Mouse (Mus musculus) forebrain, embryonic 16.5 days (tissue): ENCODE data around the gene Fthl17c. TPM values are rescaled to one million over a fixed set of nuclear protein-coding genes. Genes with fewer than 3 reads are reported as not detected.
"Not testable (repeated sequence)": the region's sequence is repeated elsewhere in the genome, so short reads cannot be mapped to it uniquely, and the experiment has no call there.

Experiments
- ATAC-seq: fragments of 200-750 bp; cut with Nextera tagmentation; 2 replicates; pipeline ENCODE4 v1.8.0; 2017; ENCODE audit warnings: mild to moderate bottlenecking, moderate library complexity
- H3K27ac ChIP-seq: fragments of 300-500 bp; sonication (generic); 2 replicates; pipeline ENCODE4 v1.5.1; 2014; ENCODE audit warnings: low read length, control low read depth
- H3K27me3 ChIP-seq: fragments of 300-500 bp; sonication (generic); replicated peaks from 2 replicates; pipeline ENCODE4 v1.6.1; 2014; ENCODE audit warnings: low read length; ENCODE audit not compliant: control insufficient read depth, insufficient read depth
- H3K36me3 ChIP-seq: fragments of 300-500 bp; sonication (generic); 2 replicates; pipeline ENCODE4 v1.6.1; 2014; ENCODE audit not compliant: control insufficient read depth, insufficient read depth
- H3K4me1 ChIP-seq: fragments of 300-500 bp; sonication (generic); replicated peaks from 2 replicates; pipeline ENCODE4 v1.6.1; 2014; ENCODE audit warnings: low read length; ENCODE audit not compliant: control insufficient read depth, insufficient read depth
- H3K4me2 ChIP-seq: fragments of 300-500 bp; sonication (generic); 2 replicates; pipeline ENCODE4 v1.6.1; 2014; ENCODE audit warnings: mild to moderate bottlenecking, low read length, control low read depth
- H3K4me3 ChIP-seq: fragments of 300-500 bp; sonication (generic); replicated peaks from 2 replicates; pipeline ENCODE4 v1.5.1; 2014; ENCODE audit warnings: mild to moderate bottlenecking, low read length, control low read depth
- H3K9ac ChIP-seq: fragments of 300-500 bp; sonication (generic); replicated peaks from 2 replicates; pipeline ENCODE4 v1.6.1; 2014; ENCODE audit warnings: low read depth, low read length, control low read depth
- H3K9me3 ChIP-seq: fragments of 300-500 bp; sonication (generic); 2 replicates; pipeline ENCODE4 v1.6.1; 2016; ENCODE audit warnings: low read length; ENCODE audit not compliant: control insufficient read depth
- WGBS: fragments of 180-500 bp; shearing (Covaris S2); extraction: QIAGEN DNeasy Blood & Tissue Kit; methylation state at CpG from one replicate; pipeline ENCODE4 v1.1.7; 2014; 5-methylcytosine and 5-hydroxymethylcytosine counted together
- polyA plus RNA-seq: library from polyadenylated mRNA; unstranded; fragments of >200 nt; fragmentation: Nextera tagmentation; extraction: Ambion mirVana; gene quantifications from 2 replicates; pipeline ENCODE4 v1.2.1, GENCODE M21; 2015

The Fthl17c gene
- polyA plus RNA-seq = not detected in 2 replicates

DNA sequence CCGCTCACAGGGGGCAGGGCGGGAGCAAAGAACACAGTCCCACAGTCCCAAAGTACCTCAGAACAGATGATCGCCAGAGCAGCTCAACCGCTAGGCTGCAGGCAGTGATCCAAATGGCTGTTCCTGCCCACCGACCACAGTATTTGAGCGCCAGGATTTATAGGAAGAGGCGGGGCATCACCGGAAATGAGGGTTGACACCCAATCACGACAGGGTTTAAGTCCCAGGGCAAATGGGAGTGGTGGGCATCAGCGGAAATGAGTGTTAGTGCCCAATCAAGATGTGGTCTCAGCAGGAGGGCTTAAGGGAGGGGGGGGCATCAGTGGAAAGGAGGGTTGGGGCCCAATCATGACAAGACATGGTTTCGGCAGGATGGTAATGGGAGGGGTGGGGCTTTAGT lies at the start of gene Fthl17c:
Gene Fthl17c, minus strand, starts transcription at position 101 of the 400 bp plus-strand sequence.
- H3K4me1 ChIP-seq, H3K27ac ChIP-seq, H3K9ac ChIP-seq, ATAC-seq, H3K36me3 ChIP-seq, H3K27me3 ChIP-seq, H3K4me3 ChIP-seq, H3K9me3 ChIP-seq, H3K4me2 ChIP-seq: not testable (repeated sequence)
- no CpG with 5 or more reads among the region's 11 CpGs for WGBS

- ATAC-seq = no peak
- no peaks in the 10 kb centered on the region for H3K9me3 ChIP-seq
Measured at GRCm38 (mm10) chrX:9019481-9019880, 43.1 kb upstream of the Fthl17c start.

DNA sequence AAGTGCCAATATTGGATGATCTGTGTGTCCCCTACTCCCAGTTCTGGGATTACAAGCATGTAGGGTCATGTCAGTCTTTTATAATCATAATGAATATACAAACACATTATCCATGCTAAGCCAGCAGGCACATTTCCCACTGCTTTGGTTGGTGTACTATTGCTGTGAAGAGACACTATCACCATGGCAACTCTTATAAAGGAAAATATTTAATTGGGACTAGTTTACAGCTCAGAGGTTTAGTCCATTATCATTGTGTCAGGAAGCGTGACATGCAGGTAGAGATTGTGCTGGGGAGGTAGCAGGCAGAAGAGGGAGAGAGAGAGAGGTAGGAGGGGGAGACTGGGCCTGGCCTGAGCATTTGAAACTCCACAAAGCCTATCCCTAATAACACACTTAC lies 39.7 kb upstream of the Fthl17c start:
- no peaks in the 10 kb centered on the region for H3K9me3 ChIP-seq

More at GRCm38 (mm10) chrX:9019481-9019880, 43.1 kb upstream of the Fthl17c start:
- H3K4me3 ChIP-seq = no peak overlapping the region
- H3K4me2 ChIP-seq = no peak overlapping the region
- H3K27me3 ChIP-seq = no peaks in the 10 kb centered on the region
- H3K27ac ChIP-seq = no peak overlapping the region
- no peak overlapping the region for H3K9ac ChIP-seq
- no peaks in the 10 kb centered on the region for H3K36me3 ChIP-seq
- 48% methylated on average over 10 of the region's 10 CpGs for WGBS
- no peaks in the 10 kb centered on the region for H3K4me1 ChIP-seq

DNA sequence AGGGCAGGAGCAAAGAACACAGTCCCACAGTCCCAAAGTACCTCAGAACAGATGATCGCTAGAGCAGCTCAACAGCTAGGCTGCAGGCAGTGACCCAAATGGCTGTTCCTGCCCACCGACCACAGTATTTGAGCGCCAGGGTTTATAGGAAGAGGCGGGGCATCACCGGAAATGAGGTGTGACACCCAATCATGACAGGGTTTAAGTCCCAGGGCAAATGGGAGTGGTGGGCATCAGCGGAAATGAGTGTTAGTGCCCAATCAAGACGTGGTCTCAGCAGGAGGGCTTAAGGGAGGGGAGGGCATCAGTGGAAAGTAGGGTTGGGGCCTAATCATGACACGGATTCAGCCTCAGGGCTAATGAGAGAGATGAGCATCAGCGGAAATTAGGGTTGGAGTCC lies 10.3 kb upstream of the Fthl17c start, which contains the start of gene Fthl17d:
Gene Fthl17d, minus strand, starts transcription at position 101 of the 400 bp plus-strand sequence.
- not testable (repeated sequence) for H3K4me2 ChIP-seq, H3K9me3 ChIP-seq, H3K27me3 ChIP-seq, H3K4me1 ChIP-seq, H3K4me3 ChIP-seq, H3K36me3 ChIP-seq, ATAC-seq, H3K9ac ChIP-seq, H3K27ac ChIP-seq
- no CpG with 5 or more reads among the region's 9 CpGs for WGBS

More for the DNA sequence above, 39.7 kb upstream of the Fthl17c start:
- no peak overlapping the region for H3K4me3 ChIP-seq
- H3K27me3 ChIP-seq = no peaks in the 10 kb centered on the region
- no peaks in the 10 kb centered on the region for H3K4me1 ChIP-seq
- H3K4me2 ChIP-seq = no peak overlapping the region
- 0 out of 2 replicates have a peak, but pooled peaks have one; percentile 36 for ATAC-seq
- H3K36me3 ChIP-seq = no peaks in the 10 kb centered on the region
- H3K27ac ChIP-seq = no peak overlapping the region
- H3K9ac ChIP-seq = no peak overlapping the region
- WGBS = 33% methylated on average over 1 of the region's 1 CpGs

GRCm38 (mm10) chrX:8964618-8965017 lies 11.7 kb downstream of the Fthl17c start:
- not testable (repeated sequence) for H3K9ac ChIP-seq, H3K4me1 ChIP-seq, H3K27ac ChIP-seq, ATAC-seq, H3K9me3 ChIP-seq, H3K36me3 ChIP-seq, H3K27me3 ChIP-seq, H3K4me2 ChIP-seq, H3K4me3 ChIP-seq
- 43% methylated on average over 4 of the region's 4 CpGs for WGBS

DNA sequence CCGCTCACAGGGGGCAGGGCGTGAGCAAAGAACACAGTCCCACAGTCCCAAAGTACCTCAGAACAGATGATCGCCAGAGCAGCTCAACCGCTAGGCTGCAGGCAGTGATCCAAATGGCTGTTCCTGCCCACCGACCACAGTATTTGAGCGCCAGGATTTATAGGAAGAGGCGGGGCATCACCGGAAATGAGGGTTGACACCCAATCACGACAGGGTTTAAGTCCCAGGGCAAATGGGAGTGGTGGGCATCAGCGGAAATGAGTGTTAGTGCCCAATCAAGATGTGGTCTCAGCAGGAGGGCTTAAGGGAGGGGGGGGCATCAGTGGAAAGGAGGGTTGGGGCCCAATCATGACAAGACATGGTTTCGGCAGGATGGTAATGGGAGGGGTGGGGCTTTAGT lies 13.5 kb downstream of the Fthl17c start, which contains the start of gene Fthl17b:
Gene Fthl17b, minus strand, starts transcription at position 101 of the 400 bp plus-strand sequence.
- ATAC-seq = not testable (repeated sequence)

DNA sequence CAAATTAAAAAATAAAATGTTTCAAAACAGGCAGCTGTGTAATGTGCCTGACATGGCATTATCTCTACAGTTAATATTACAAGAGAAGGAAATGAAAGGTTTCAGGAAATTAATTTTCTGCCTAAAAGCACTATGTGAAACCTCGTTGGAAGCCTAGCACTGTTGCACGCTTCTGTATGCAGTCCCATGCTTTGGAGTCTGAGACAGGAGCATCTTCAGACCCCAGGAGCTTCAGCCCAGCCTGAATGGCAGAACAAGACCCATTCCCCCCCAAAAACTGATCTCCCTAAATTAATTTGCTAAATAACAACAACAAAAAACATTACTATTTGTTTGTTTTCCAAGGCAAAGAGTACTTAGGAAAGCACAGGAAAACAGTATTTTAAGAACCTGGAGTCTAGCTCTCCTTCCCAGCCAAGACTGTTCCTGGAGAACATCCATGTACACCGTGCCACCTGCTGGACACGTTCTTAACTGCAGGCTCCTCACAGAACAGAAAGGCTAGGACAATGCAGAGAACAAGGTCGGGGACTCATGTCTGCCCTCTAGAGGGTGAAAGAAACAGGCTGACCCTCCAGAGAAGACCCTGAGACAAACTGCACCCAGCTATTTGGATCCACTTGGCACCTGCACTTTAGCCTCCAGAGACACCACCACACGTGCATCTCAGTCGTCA lies 28.1 kb downstream of the Fthl17c start:
- H3K4me2 ChIP-seq, H3K9me3 ChIP-seq, H3K36me3 ChIP-seq, H3K27ac ChIP-seq, H3K4me1 ChIP-seq, H3K27me3 ChIP-seq, H3K9ac ChIP-seq, H3K4me3 ChIP-seq: not testable (repeated sequence)
- WGBS = 25% methylated on average over 6 of the region's 7 CpGs
- ATAC-seq = peak; percentile 84

More for the DNA sequence above, 13.5 kb downstream of the Fthl17c start, which contains the start of gene Fthl17b:
- not testable (repeated sequence) for H3K27ac ChIP-seq, H3K4me3 ChIP-seq, H3K4me1 ChIP-seq, H3K27me3 ChIP-seq, H3K36me3 ChIP-seq, H3K9me3 ChIP-seq, H3K9ac ChIP-seq, H3K4me2 ChIP-seq
- 95% methylated on average over 4 of the region's 11 CpGs for WGBS

GRCm38 (mm10) chrX:8944041-8944440 lies 32.3 kb downstream of the Fthl17c start:
- Histone ChIP-seq H3K27me3 (no peaks in the 10 kb centered on the region), H3K9ac (no peak overlapping the region), H3K9me3 (no peaks in the 10 kb centered on the region), H3K36me3 (no peaks in the 10 kb centered on the region), H3K27ac (no peak overlapping the region), H3K4me2 (no peak overlapping the region), H3K4me1 (no peaks in the 10 kb centered on the region), H3K4me3 (no peak overlapping the region)
- ATAC-seq = no peak
- 69% methylated on average over 8 of the region's 8 CpGs for WGBS

DNA sequence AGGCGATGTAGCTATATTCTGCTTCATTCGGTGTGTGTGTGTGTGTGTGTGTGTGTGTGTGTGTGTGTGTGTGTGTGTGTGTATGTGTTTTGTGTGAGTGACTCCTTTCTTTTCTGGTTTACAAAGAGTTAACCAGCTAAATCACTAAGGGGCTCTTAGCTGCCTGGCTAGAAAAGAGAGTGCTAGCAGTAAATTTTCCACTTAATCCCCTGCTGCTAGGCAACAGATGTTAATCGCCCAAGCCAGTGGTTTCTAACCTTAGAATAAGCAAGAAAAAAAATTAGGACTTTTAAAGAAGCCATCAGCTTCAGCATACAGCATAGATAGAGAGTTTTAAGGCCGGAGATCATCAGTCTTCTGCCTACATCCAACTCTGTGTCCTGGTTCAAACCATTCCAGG lies 49.1 kb downstream of the Fthl17c start:
- Histone ChIP-seq H3K4me1 (no peaks in the 10 kb centered on the region), H3K36me3 (no peaks in the 10 kb centered on the region), H3K9ac (no peak overlapping the region), H3K4me3 (no peak overlapping the region), H3K27me3 (no peaks in the 10 kb centered on the region), H3K27ac (no peak overlapping the region), H3K4me2 (no peak overlapping the region), H3K9me3 (no peaks in the 10 kb centered on the region)
- 7% methylated on average over 4 of the region's 4 CpGs for WGBS
- no peak for ATAC-seq
